Mouse (Mus musculus) heart, embryonic 16.5 days (tissue): ENCODE results near the gene Hoxd1. TPM values are rescaled to one million over a fixed set of nuclear protein-coding genes. Genes with fewer than 3 reads are reported as not detected.

Experiments used
- ATAC-seq: fragments of 200-750 bp; cut with Nextera tagmentation; replicated peaks from 2 replicates; pipeline ENCODE4 v1.8.0; 2017; ENCODE audit warnings: moderate number of reproducible peaks; ENCODE audit not compliant: insufficient read depth, low FRiP score; ENCODE audit errors: extremely low read depth
- H3K27ac ChIP-seq: fragments of 300-500 bp; sonication (generic); 2 replicates; pipeline ENCODE4 v1.5.1; 2014; ENCODE audit warnings: mild to moderate bottlenecking, low read length, control low read depth, moderate library complexity
- H3K27me3 ChIP-seq: fragments of 300-500 bp; sonication (generic); 2 replicates; pipeline ENCODE4 v1.6.1; 2014; ENCODE audit warnings: low read length, mixed read lengths; ENCODE audit not compliant: control insufficient read depth, insufficient read depth
- H3K36me3 ChIP-seq: fragments of 300-500 bp; sonication (generic); 2 replicates; pipeline ENCODE4 v1.6.1; 2014; ENCODE audit not compliant: control insufficient read depth, insufficient read depth
- H3K4me1 ChIP-seq: fragments of 300-500 bp; sonication (generic); 2 replicates; pipeline ENCODE4 v1.6.1; 2014; ENCODE audit warnings: low read length, mixed read lengths; ENCODE audit not compliant: control insufficient read depth, insufficient read depth
- H3K4me2 ChIP-seq: fragments of 300-500 bp; sonication (generic); 2 replicates; pipeline ENCODE4 v1.6.1; 2014; ENCODE audit warnings: low read depth, mild to moderate bottlenecking, control low read depth, low read length
- H3K4me3 ChIP-seq: fragments of 300-500 bp; sonication (generic); 2 replicates; pipeline ENCODE4 v1.5.1; 2014; ENCODE audit warnings: mild to moderate bottlenecking, control low read depth, low read length
- H3K9ac ChIP-seq: fragments of 300-500 bp; sonication (generic); 2 replicates; pipeline ENCODE4 v1.6.1; 2014; ENCODE audit warnings: low read length, control low read depth
- H3K9me3 ChIP-seq: fragments of 300-500 bp; sonication (generic); replicated peaks from 2 replicates; pipeline ENCODE4 v1.6.1; 2016; ENCODE audit warnings: low read length; ENCODE audit not compliant: control insufficient read depth
- whole genome bisulfite sequencing: fragments of 180-500 bp; shearing (Covaris S2); extraction: QIAGEN DNeasy Blood & Tissue Kit; methylation state at CpG from one replicate; pipeline ENCODE4 v1.1.7; 2014; 5-methylcytosine and 5-hydroxymethylcytosine counted together
- microRNA counts: library from miRNA; unstranded; fragments of <30 nt; microRNA quantifications from one replicate; lab custom pipeline; 2016
- microRNA-seq: library from miRNA; unstranded; fragments of <30 nt; microRNA quantifications from one replicate; pipeline ENCODE4, GENCODE M21; 2017
- polyA plus RNA-seq: library from polyadenylated mRNA; unstranded; fragments of >200 nt; fragmentation: Nextera tagmentation; extraction: Ambion mirVana; gene quantifications from 2 replicates; pipeline ENCODE4 v1.2.1, GENCODE M21; 2015

Gene Hoxd1
- polyA plus RNA-seq, 1 experiment from 2014 or later = not detected

DNA sequence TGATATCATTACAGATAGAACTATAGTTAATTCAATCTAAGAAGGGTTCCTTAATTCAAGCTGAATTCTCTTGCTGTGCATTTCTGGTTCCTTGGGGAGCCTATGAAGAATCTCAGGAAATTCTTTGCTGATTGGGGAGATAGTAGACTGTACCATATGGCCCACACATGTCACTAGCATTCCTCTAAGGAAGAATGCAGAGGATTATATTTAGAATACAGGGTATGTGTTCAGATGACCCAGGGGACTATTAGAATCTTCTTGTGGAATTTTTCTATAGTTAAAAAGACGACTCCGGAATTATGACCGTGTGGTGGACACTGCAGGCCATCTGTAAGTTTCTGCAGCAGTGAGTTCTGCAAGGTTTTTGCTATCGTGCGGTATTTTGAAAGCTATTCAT, 18.6 kb downstream of the Hoxd1 start:
- no peak for ATAC-seq

DNA sequence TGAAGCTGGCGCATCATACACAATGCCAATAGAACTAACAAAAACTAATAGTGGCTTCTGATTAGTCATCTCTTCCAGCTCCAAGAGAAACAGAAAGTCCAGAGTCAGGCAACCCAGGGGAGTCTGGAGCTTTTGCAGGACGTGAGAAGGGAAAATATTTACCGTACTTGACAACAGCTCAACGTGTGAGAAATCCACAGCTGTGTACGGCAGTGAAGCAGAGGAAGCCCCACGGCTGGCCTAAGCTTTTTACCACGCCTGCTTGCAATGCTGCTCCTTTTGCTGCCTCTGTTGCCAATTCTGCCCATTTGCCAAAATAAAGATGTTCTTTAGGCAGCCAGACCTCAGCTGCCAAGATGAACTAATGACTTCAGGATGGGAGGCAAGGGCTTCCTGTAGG, 32.8 kb downstream of the Hoxd1 start:
- no peak overlapping the region for H3K4me2 ChIP-seq
- WGBS = 28% methylated on average over 7 of the region's 7 CpGs
- H3K27me3 ChIP-seq = no peaks in the 10 kb centered on the region; the same call in 1 of the 2 replicates
- H3K27ac ChIP-seq = no peak overlapping the region
- H3K9me3 ChIP-seq = no peaks in the 10 kb centered on the region
- no peaks in the 10 kb centered on the region for H3K36me3 ChIP-seq
- no peak overlapping the region for H3K4me3 ChIP-seq
- H3K9ac ChIP-seq = no peak overlapping the region
- ATAC-seq = no peak
- H3K4me1 ChIP-seq = no peaks in the 10 kb centered on the region

More for the DNA sequence above, 18.6 kb downstream of the Hoxd1 start:
- Histone ChIP-seq H3K9me3 (no peaks in the 10 kb centered on the region), H3K4me2 (no peak overlapping the region), H3K27ac (no peak overlapping the region), H3K4me3 (no peak overlapping the region), H3K4me1 (peaks cover 3% of the 10 kb centered on the region; the same call in 1 of the 2 replicates), H3K36me3 (no peaks in the 10 kb centered on the region), H3K27me3 (no peaks in the 10 kb centered on the region; the same call in 1 of the 2 replicates), H3K9ac (no peak overlapping the region)
- WGBS = 62% methylated on average over 5 of the region's 5 CpGs

DNA sequence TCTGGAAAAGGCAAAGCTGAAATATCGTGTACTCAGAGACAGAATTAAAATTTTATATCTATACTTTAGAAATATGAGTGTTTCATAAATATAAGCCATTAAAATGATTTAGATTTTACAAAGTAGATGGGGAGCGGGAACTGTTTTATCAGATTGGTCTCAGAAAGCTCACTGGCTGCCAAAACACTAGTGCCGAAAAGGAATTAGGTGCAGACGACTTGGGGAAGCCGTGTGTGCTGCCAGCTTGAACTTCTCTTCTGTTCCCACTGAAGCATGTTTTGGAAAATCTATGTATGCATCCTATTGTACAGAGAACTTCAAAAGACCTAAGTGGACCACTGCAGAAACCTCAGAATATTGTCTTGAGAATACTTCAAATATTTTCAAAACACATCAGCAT, 45.7 kb downstream of the Hoxd1 start:
- no peak for ATAC-seq
- H3K9ac ChIP-seq = no peak overlapping the region
- H3K27ac ChIP-seq = no peak overlapping the region
- no peak overlapping the region for H3K4me3 ChIP-seq
- no peaks in the 10 kb centered on the region for H3K4me1 ChIP-seq
- 65% methylated on average over 5 of the region's 5 CpGs for WGBS
- H3K36me3 ChIP-seq = no peaks in the 10 kb centered on the region
- no peaks in the 10 kb centered on the region for H3K9me3 ChIP-seq
- no peak overlapping the region for H3K4me2 ChIP-seq
- peaks cover 3% of the 10 kb centered on the region for H3K27me3 ChIP-seq

MicroRNAs encoded within 50 kb of the gene (microRNA counts, 519-probe panel; counts per million panel counts)
- microRNA mmu-miR-10b (lab: Ali Mortazavi, UCI) = 1,973 counts per million, percentile 21 among the panel's probes with 10 or more counts

Small RNAs within 50 kb of the gene (microRNA-seq; reads per million reads assigned to microRNA genes)
- 1,997 reads per million, percentile 83 among the genes with 10 or more reads in this experiment for gene Mir10b

Other genes starting within 250 kb of the Hoxd1 start
- 15.2 and 17.1 TPM in 2 replicates for gene Lnpk, start 183.5 kb upstream of the Hoxd1 start, polyA plus RNA-seq
- not detected in 2 replicates for gene Evx2, start 103.4 kb upstream of the Hoxd1 start, polyA plus RNA-seq
- not detected in 2 replicates for gene Hoxd13, start 94.7 kb upstream of the Hoxd1 start, polyA plus RNA-seq
- gene Hoxd12, start 88.0 kb upstream of the Hoxd1 start, polyA plus RNA-seq = not detected in 2 replicates
- not detected in 2 replicates for gene Hoxd11, start 83.4 kb upstream of the Hoxd1 start, polyA plus RNA-seq
- not detected in 2 replicates for gene Hoxd10, start 71.1 kb upstream of the Hoxd1 start, polyA plus RNA-seq
- 0.11 and 0.21 TPM in 2 replicates for gene Hoxd9, start 65.3 kb upstream of the Hoxd1 start, polyA plus RNA-seq
- 0.26 and 0.42 TPM in 2 replicates for gene Hoxd8, start 58.4 kb upstream of the Hoxd1 start, polyA plus RNA-seq
- gene Hoxd3, start 51.1 kb upstream of the Hoxd1 start, polyA plus RNA-seq = 0.44 and 0.66 TPM in 2 replicates
- 0.18 TPM in 1 of 2 replicates, not detected in the other for gene Hoxd4, start 51.1 kb upstream of the Hoxd1 start, polyA plus RNA-seq
- gene Gm28230, start 36.3 kb upstream of the Hoxd1 start, polyA plus RNA-seq = not detected in 2 replicates
- 147 and 154 TPM in 2 replicates for gene Mtx2, start 62.8 kb downstream of the Hoxd1 start, polyA plus RNA-seq